Mouse (Mus musculus): Measurements from ENCODE around the gene Tubb4b. TPM values are rescaled to one million over a fixed set of nuclear protein-coding genes. Genes with fewer than 3 reads are reported as not detected.

Gene Tubb4b
- polyA plus RNA-seq, 1 experiment: 605 TPM

GRCm38 (mm10) chr2:25229582-25229981 lies 5.1 kb upstream of the Tubb4b start:
- Histone ChIP-seq H3K4me1 (ENCODE audit: control insufficient read depth, insufficient read depth, low read length) (no peaks in the 10 kb centered on the region), H3K9ac (ENCODE audit: low read depth, poor library complexity, severe bottlenecking) (no peak overlapping the region), H3K27ac (ENCODE audit: insufficient read depth, low read length) (no peak overlapping the region), H3K4me3 (ENCODE audit: low read depth, low read length) (no peak overlapping the region), H3K9me3 (replicated peaks; ENCODE audit: control insufficient read depth, insufficient read depth, low read length, poor library complexity, severe bottlenecking) (no peaks in the 10 kb centered on the region), H3K27me3 (ENCODE audit: control insufficient read depth, insufficient read depth, low read length, poor library complexity, severe bottlenecking) (no peaks in the 10 kb centered on the region), H3K36me3 (ENCODE audit: control insufficient read depth, insufficient read depth, low read length, poor library complexity, severe bottlenecking) (no peaks in the 10 kb centered on the region)
- TF ChIP-seq EP300 (IDR thresholded peaks at IDR 0.05; ENCODE audit: insufficient read depth, low read depth, low read length) (no peak), POLR2A (IDR thresholded peaks at IDR 0.05; ENCODE audit: insufficient read depth, low read length) (no peak), CTCF (IDR thresholded peaks at IDR 0.05; ENCODE audit: low read depth, low read length) (no peak)

- H3K4me3 ChIP-seq (ENCODE audit: low read depth, low read length): no peak overlapping the region
- H3K9me3 ChIP-seq (replicated peaks; ENCODE audit: control insufficient read depth, insufficient read depth, low read length, poor library complexity, severe bottlenecking): no peaks in the 10 kb centered on the region
- H3K27ac ChIP-seq (ENCODE audit: insufficient read depth, low read length): no peak overlapping the region
- H3K27me3 ChIP-seq (ENCODE audit: control insufficient read depth, insufficient read depth, low read length, poor library complexity, severe bottlenecking): no peaks in the 10 kb centered on the region
- no peak for TF ChIP-seq EP300 (IDR thresholded peaks at IDR 0.05; ENCODE audit: insufficient read depth, low read depth, low read length)
- no peak overlapping the region for H3K9ac ChIP-seq (ENCODE audit: low read depth, poor library complexity, severe bottlenecking)
- H3K36me3 ChIP-seq (ENCODE audit: control insufficient read depth, insufficient read depth, low read length, poor library complexity, severe bottlenecking): no peaks in the 10 kb centered on the region
- H3K4me1 ChIP-seq (ENCODE audit: control insufficient read depth, insufficient read depth, low read length): no peaks in the 10 kb centered on the region
Measured at GRCm38 (mm10) chr2:25228995-25229530, 4.6 kb upstream of the Tubb4b start.

GRCm38 (mm10) chr2:25228431-25228889 lies 4.0 kb upstream of the Tubb4b start:
- Histone ChIP-seq H3K4me1 (ENCODE audit: control insufficient read depth, insufficient read depth, low read length) (no peaks in the 10 kb centered on the region), H3K9ac (ENCODE audit: low read depth, poor library complexity, severe bottlenecking) (peak overlapping the region; percentile 19), H3K27me3 (ENCODE audit: control insufficient read depth, insufficient read depth, low read length, poor library complexity, severe bottlenecking) (no peaks in the 10 kb centered on the region), H3K36me3 (ENCODE audit: control insufficient read depth, insufficient read depth, low read length, poor library complexity, severe bottlenecking) (peaks cover 5% of the 10 kb centered on the region), H3K9me3 (replicated peaks; ENCODE audit: control insufficient read depth, insufficient read depth, low read length, poor library complexity, severe bottlenecking) (no peaks in the 10 kb centered on the region), H3K4me3 (ENCODE audit: low read depth, low read length) (peak overlapping the region; percentile 46), H3K27ac (ENCODE audit: insufficient read depth, low read length) (peak overlapping the region; percentile 64)
- TF ChIP-seq EP300 (IDR thresholded peaks at IDR 0.05; ENCODE audit: insufficient read depth, low read depth, low read length): peak; percentile 56; the same call in 1 of the 2 replicates
- TF ChIP-seq POLR2A (IDR thresholded peaks at IDR 0.05; ENCODE audit: insufficient read depth, low read length): peak; percentile 22
- TF ChIP-seq CTCF (IDR thresholded peaks at IDR 0.05; ENCODE audit: low read depth, low read length): peak; percentile 89

GRCm38 (mm10) chr2:25227406-25227805 lies 2.9 kb upstream of the Tubb4b start:
- no peaks in the 10 kb centered on the region for H3K27me3 ChIP-seq (ENCODE audit: control insufficient read depth, insufficient read depth, low read length, poor library complexity, severe bottlenecking)
- TF ChIP-seq CTCF (IDR thresholded peaks at IDR 0.05; ENCODE audit: low read depth, low read length) (no peak), POLR2A (IDR thresholded peaks at IDR 0.05; ENCODE audit: insufficient read depth, low read length) (no peak), EP300 (IDR thresholded peaks at IDR 0.05; ENCODE audit: insufficient read depth, low read depth, low read length) (no peak)
- H3K4me3 ChIP-seq (ENCODE audit: low read depth, low read length): no peak overlapping the region
- no peaks in the 10 kb centered on the region for H3K9me3 ChIP-seq (replicated peaks; ENCODE audit: control insufficient read depth, insufficient read depth, low read length, poor library complexity, severe bottlenecking)
- no peaks in the 10 kb centered on the region for H3K4me1 ChIP-seq (ENCODE audit: control insufficient read depth, insufficient read depth, low read length)
- H3K9ac ChIP-seq (ENCODE audit: low read depth, poor library complexity, severe bottlenecking): no peak overlapping the region
- peaks cover 9% of the 10 kb centered on the region for H3K36me3 ChIP-seq (ENCODE audit: control insufficient read depth, insufficient read depth, low read length, poor library complexity, severe bottlenecking)
- no peak overlapping the region for H3K27ac ChIP-seq (ENCODE audit: insufficient read depth, low read length)

GRCm38 (mm10) chr2:25226864-25227263 lies 2.4 kb upstream of the Tubb4b start:
- TF ChIP-seq CTCF (IDR thresholded peaks at IDR 0.05; ENCODE audit: low read depth, low read length) (no peak), EP300 (IDR thresholded peaks at IDR 0.05; ENCODE audit: insufficient read depth, low read depth, low read length) (no peak), POLR2A (IDR thresholded peaks at IDR 0.05; ENCODE audit: insufficient read depth, low read length) (no peak)
- Histone ChIP-seq H3K4me3 (ENCODE audit: low read depth, low read length) (no peak overlapping the region), H3K36me3 (ENCODE audit: control insufficient read depth, insufficient read depth, low read length, poor library complexity, severe bottlenecking) (peaks cover 10% of the 10 kb centered on the region), H3K27me3 (ENCODE audit: control insufficient read depth, insufficient read depth, low read length, poor library complexity, severe bottlenecking) (no peaks in the 10 kb centered on the region), H3K9ac (ENCODE audit: low read depth, poor library complexity, severe bottlenecking) (no peak overlapping the region), H3K27ac (ENCODE audit: insufficient read depth, low read length) (no peak overlapping the region), H3K4me1 (ENCODE audit: control insufficient read depth, insufficient read depth, low read length) (no peaks in the 10 kb centered on the region), H3K9me3 (replicated peaks; ENCODE audit: control insufficient read depth, insufficient read depth, low read length, poor library complexity, severe bottlenecking) (no peaks in the 10 kb centered on the region)

GRCm38 (mm10) chr2:25225811-25226379 lies 1.4 kb upstream of the Tubb4b start:
- H3K36me3 ChIP-seq (ENCODE audit: control insufficient read depth, insufficient read depth, low read length, poor library complexity, severe bottlenecking): peaks cover 14% of the 10 kb centered on the region
- H3K27me3 ChIP-seq (ENCODE audit: control insufficient read depth, insufficient read depth, low read length, poor library complexity, severe bottlenecking): no peaks in the 10 kb centered on the region
- peak overlapping the region; percentile 98 for H3K27ac ChIP-seq (ENCODE audit: insufficient read depth, low read length)
- TF ChIP-seq CTCF (IDR thresholded peaks at IDR 0.05; ENCODE audit: low read depth, low read length) (no peak), POLR2A (IDR thresholded peaks at IDR 0.05; ENCODE audit: insufficient read depth, low read length) (no peak), EP300 (IDR thresholded peaks at IDR 0.05; ENCODE audit: insufficient read depth, low read depth, low read length) (no peak)
- peak overlapping the region; percentile 76 for H3K9ac ChIP-seq (ENCODE audit: low read depth, poor library complexity, severe bottlenecking)
- H3K9me3 ChIP-seq (replicated peaks; ENCODE audit: control insufficient read depth, insufficient read depth, low read length, poor library complexity, severe bottlenecking): no peaks in the 10 kb centered on the region
- no peak overlapping the region for H3K4me3 ChIP-seq (ENCODE audit: low read depth, low read length)
- H3K4me1 ChIP-seq (ENCODE audit: control insufficient read depth, insufficient read depth, low read length): no peaks in the 10 kb centered on the region

All from ES-Bruce4 (cell line).